Mouse (Mus musculus) midbrain, embryonic 10.5 days (tissue): ENCODE data around the gene Nfkbie. TPM values are rescaled to one million over a fixed set of nuclear protein-coding genes. Genes with fewer than 3 reads are reported as not detected.

Experiments
- DNase-seq: peaks from one replicate; pipeline ENCODE4 v3.0.0-alpha.2; 2017; ENCODE audit warnings: low spot score
- H3K27ac ChIP-seq: fragments of 300-500 bp; sonication (generic); replicated peaks from 2 replicates; pipeline ENCODE4 v1.5.1; 2016; ENCODE audit warnings: mild to moderate bottlenecking
- H3K27me3 ChIP-seq: fragments of 300-500 bp; sonication (generic); 2 replicates; pipeline ENCODE4 v1.6.1; 2016; ENCODE audit warnings: low read depth, mild to moderate bottlenecking; ENCODE audit not compliant: poor library complexity, severe bottlenecking
- H3K36me3 ChIP-seq: fragments of 300-500 bp; sonication (generic); 2 replicates; pipeline ENCODE4 v1.6.1; 2016; ENCODE audit warnings: mild to moderate bottlenecking, moderate library complexity
- H3K4me1 ChIP-seq: fragments of 300-500 bp; sonication (generic); 2 replicates; pipeline ENCODE4 v1.6.1; 2016
- H3K4me3 ChIP-seq: fragments of 300-500 bp; sonication (generic); 2 replicates; pipeline ENCODE4 v1.5.1; 2016; ENCODE audit warnings: mild to moderate bottlenecking, moderate library complexity
- H3K9me3 ChIP-seq: fragments of 300-500 bp; sonication (generic); replicated peaks from 2 replicates; pipeline ENCODE4 v1.6.1; 2016; ENCODE audit warnings: mild to moderate bottlenecking
- WGBS: fragments of 180-500 bp; shearing (Covaris S2); methylation state at CpG from one replicate; pipeline ENCODE4 v1.1.7; 2016; 5-methylcytosine and 5-hydroxymethylcytosine counted together
- polyA plus RNA-seq: library from polyadenylated mRNA; unstranded; fragments of >200 nt; fragmentation: Nextera tagmentation; extraction: Ambion mirVana; gene quantifications from 2 replicates; pipeline ENCODE4 v1.2.1, GENCODE M21; 2016

Nfkbie gene
- polyA plus RNA-seq, 1 experiment from 2014 or later = 9.2 TPM

GRCm38 (mm10) chr17:45523263-45523662, 32.2 kb upstream of the Nfkbie start, which contains the start of gene Tcte1:
Gene Tcte1 (plus strand): TSS chr17:45523434.
- Histone ChIP-seq H3K27ac (peak within 1 kb of the TSS; percentile 80), H3K36me3 (peaks cover 32% of the 10 kb centered on the region), H3K9me3 (no peaks in the 10 kb centered on the region), H3K27me3 (peaks cover 37% of the 10 kb centered on the region), H3K4me3 (peak within 1 kb of the TSS; percentile 60), H3K4me1 (peaks cover 27% of the 10 kb centered on the region)
- DNase-seq = peak; percentile 78
- WGBS = under 1% methylated on average over 21 of the region's 21 CpGs

DNA sequence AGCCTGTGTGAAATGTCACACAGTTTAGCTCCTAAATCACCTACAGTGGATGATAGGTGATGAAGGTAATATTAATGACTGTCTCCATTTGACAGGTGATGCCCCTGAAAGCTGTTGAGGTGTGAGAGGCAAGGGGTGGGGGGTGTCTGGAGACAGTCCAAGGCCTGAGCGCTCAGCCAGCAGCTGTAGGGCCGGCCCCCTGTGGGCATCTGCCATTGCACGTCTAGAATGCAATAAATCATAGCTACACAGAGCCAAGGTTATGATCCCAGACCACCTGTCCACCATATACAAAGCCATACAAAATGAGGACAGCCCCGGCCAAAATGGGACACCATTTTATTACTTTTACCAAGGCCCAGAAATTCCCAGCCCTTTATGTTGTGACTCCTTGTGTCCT, 30.5 kb upstream of the Nfkbie start:
- Histone ChIP-seq H3K36me3 (peaks cover 15% of the 10 kb centered on the region), H3K4me3 (no peak overlapping the region), H3K9me3 (no peaks in the 10 kb centered on the region), H3K4me1 (peaks cover 27% of the 10 kb centered on the region), H3K27ac (no peak overlapping the region), H3K27me3 (peaks cover 47% of the 10 kb centered on the region)
- WGBS = 74% methylated on average over 4 of the region's 4 CpGs
- DNase-seq = no peak

DNA sequence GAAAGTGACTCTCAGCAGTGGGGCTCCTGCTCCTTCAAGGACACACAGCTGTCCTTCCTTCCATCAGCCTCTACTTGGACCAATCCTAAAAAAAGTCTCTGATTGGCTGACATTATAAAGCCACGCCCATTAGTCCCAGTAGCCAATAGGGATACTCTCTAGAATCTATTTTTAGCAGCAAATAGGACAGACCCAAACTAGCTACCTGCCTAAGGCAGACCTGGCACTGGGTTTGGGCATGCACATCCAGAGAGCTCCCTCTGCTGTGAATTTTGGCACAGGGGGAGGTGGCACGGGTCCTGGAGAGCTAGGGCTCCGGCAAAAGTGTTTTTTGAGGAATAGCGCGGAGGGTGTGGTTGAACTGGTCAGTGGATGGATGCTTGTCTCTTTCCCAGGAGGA, 28.9 kb upstream of the Nfkbie start:
- 24% methylated on average over 5 of the region's 5 CpGs for WGBS

GRCm38 (mm10) chr17:45530346-45530782, 25.1 kb upstream of the Nfkbie start:
- no peak for DNase-seq
- H3K9me3 ChIP-seq = no peaks in the 10 kb centered on the region
- 57% methylated on average over 13 of the region's 13 CpGs for WGBS
- H3K4me3 ChIP-seq = no peak overlapping the region
- H3K4me1 ChIP-seq = peaks cover 10% of the 10 kb centered on the region
- no peak overlapping the region for H3K27ac ChIP-seq
- H3K27me3 ChIP-seq = peaks cover 61% of the 10 kb centered on the region
- no peaks in the 10 kb centered on the region for H3K36me3 ChIP-seq

More for the DNA sequence above, 28.9 kb upstream of the Nfkbie start:
- Histone ChIP-seq H3K9me3 (no peaks in the 10 kb centered on the region), H3K27me3 (peaks cover 54% of the 10 kb centered on the region), H3K4me3 (no peak overlapping the region), H3K4me1 (peaks cover 23% of the 10 kb centered on the region), H3K27ac (no peak overlapping the region), H3K36me3 (no peaks in the 10 kb centered on the region)
- no peak for DNase-seq

DNA sequence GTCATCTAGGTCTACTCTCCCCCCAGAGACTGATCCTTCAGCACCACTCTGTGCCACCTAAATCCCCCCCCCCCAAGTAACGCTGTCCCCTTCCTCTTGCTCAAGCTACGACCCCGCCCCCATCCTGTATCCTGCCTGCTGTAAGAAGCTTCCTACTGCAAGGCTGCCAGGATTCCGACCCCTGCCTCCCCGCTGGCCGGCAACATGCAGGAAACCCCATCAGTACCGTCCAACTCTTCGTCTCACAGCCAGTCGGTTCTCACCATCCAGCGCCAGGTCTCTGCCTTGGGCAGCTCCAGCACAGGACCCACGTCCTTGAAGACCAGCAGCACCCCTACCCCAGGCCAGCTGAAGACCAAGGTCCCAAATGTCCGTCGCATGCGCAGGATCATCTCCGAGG, 22.6 kb upstream of the Nfkbie start:
- no peaks in the 10 kb centered on the region for H3K36me3 ChIP-seq

GRCm38 (mm10) chr17:45536264-45536663, 19.2 kb upstream of the Nfkbie start:
- no peaks in the 10 kb centered on the region for H3K36me3 ChIP-seq
- peaks cover 80% of the 10 kb centered on the region for H3K27me3 ChIP-seq
- no peak overlapping the region for H3K27ac ChIP-seq
- 16% methylated on average over 5 of the region's 5 CpGs for WGBS
- H3K4me3 ChIP-seq = no peak overlapping the region
- no peak for DNase-seq
- no peaks in the 10 kb centered on the region for H3K9me3 ChIP-seq
- no peaks in the 10 kb centered on the region for H3K4me1 ChIP-seq

More for the DNA sequence above, 22.6 kb upstream of the Nfkbie start:
- Histone ChIP-seq H3K9me3 (no peaks in the 10 kb centered on the region), H3K4me3 (no peak overlapping the region), H3K4me1 (no peaks in the 10 kb centered on the region), H3K27me3 (peaks cover 72% of the 10 kb centered on the region), H3K27ac (no peak overlapping the region)
- WGBS = 60% methylated on average over 15 of the region's 15 CpGs
- no peak for DNase-seq

DNA sequence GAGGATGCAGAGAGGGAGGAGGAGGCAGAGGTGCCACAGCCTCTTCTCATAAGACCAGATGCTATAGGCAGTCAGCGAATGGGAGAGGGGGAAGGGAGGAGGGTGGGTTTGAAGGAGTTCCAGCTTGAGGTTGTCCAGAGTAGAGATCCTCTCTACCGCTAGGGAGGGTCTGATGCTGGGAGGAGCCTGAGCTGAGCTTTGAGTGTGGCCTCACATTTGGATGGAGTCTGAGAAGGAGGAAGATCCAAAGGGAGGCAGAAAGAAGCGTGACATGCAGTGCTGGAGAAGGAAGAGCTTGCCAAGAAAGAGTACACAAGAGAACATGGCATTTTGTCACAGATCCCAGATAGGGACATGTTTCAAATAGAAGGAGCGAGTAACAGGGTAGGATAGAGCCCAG, 17.1 kb upstream of the Nfkbie start:
- DNase-seq = no peak
- Histone ChIP-seq H3K27me3 (peaks cover 87% of the 10 kb centered on the region), H3K4me1 (peaks cover 2% of the 10 kb centered on the region; the same call in 1 of the 2 replicates), H3K27ac (no peak overlapping the region), H3K36me3 (no peaks in the 10 kb centered on the region), H3K9me3 (no peaks in the 10 kb centered on the region), H3K4me3 (no peak overlapping the region)
- 69% methylated on average over 4 of the region's 4 CpGs for WGBS

DNA sequence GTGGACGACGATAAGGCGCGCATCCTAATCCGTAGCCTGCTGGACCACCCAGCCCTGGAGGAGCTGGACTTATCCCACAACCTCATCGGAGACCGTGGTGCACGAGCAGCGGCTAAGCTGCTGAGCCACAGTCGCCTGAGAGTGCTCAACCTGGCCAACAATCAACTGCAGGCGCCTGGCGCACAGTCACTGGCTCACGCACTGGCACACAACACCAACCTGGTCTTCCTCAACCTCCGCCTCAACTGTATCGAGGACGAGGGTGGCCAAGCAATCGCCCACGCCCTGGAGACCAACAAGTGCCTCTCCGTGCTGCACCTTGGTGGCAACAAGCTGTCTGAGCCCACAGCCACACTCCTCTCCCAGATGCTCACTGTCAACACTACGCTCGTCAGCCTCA, 15.8 kb upstream of the Nfkbie start:
- WGBS = 81% methylated on average over 21 of the region's 21 CpGs
- Histone ChIP-seq H3K4me3 (no peak overlapping the region), H3K27me3 (peaks cover 90% of the 10 kb centered on the region), H3K4me1 (peaks cover 15% of the 10 kb centered on the region), H3K9me3 (no peaks in the 10 kb centered on the region), H3K27ac (no peak overlapping the region), H3K36me3 (peaks cover 4% of the 10 kb centered on the region; the same call in 1 of the 2 replicates)
- no peak for DNase-seq

GRCm38 (mm10) chr17:45542129-45542528, 13.4 kb upstream of the Nfkbie start:
- Histone ChIP-seq H3K27ac (no peak overlapping the region), H3K4me3 (no peak overlapping the region), H3K4me1 (peaks cover 29% of the 10 kb centered on the region), H3K36me3 (peaks cover 19% of the 10 kb centered on the region), H3K9me3 (no peaks in the 10 kb centered on the region), H3K27me3 (peaks cover 90% of the 10 kb centered on the region)
- DNase-seq = no peak
- 39% methylated on average over 6 of the region's 6 CpGs for WGBS

DNA sequence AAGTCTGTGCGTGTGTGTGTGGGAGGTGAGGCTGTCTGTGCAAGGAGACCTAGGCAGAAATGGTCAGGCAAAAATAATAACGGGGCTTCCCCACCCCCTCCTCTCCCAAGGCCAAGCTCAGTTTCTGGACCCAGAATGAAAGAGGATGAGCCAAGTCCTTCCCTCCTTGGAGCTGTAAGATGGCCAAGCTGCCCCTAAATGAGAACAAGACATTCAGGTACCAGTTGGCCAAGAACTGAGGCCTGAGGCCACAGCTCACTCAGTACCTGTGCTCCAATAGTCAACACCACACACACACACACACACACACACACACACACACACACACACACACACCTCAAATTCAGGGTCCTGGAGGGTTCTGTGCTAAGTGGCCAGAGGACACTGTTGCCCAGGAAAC, 12.8 kb upstream of the Nfkbie start:
- H3K27me3 ChIP-seq = peaks cover 91% of the 10 kb centered on the region
- 87% methylated on average over 2 of the region's 2 CpGs for WGBS
- H3K9me3 ChIP-seq = no peaks in the 10 kb centered on the region
- H3K4me3 ChIP-seq = no peak overlapping the region
- DNase-seq = no peak
- peaks cover 32% of the 10 kb centered on the region for H3K4me1 ChIP-seq
- no peak overlapping the region for H3K27ac ChIP-seq
- H3K36me3 ChIP-seq = peaks cover 19% of the 10 kb centered on the region

DNA sequence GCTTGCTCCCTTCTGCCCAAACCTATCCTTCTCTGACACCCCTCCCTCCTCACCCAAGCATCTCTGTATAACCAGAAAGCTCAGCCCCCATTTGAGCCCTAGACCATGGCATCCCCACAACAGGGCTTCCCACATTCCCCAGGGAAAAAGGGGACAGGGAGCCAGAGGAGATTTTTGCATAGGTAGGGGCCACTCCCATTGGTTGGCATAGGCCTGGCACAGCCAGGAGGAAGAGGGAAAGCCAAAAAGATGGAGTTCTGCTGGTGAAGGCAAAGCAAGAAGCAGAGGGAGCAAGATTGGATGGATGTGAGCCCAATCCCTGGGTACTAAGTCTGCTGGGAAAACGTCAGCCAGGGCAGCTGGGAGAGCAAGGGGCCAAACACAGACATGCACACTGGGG, 12.4 kb upstream of the Nfkbie start:
- H3K36me3 ChIP-seq = peaks cover 19% of the 10 kb centered on the region
- H3K4me3 ChIP-seq = no peak overlapping the region
- WGBS = 25% methylated on average over 1 of the region's 1 CpGs
- H3K27ac ChIP-seq = no peak overlapping the region
- H3K4me1 ChIP-seq = peaks cover 36% of the 10 kb centered on the region
- no peak for DNase-seq
- no peaks in the 10 kb centered on the region for H3K9me3 ChIP-seq
- peaks cover 91% of the 10 kb centered on the region for H3K27me3 ChIP-seq

DNA sequence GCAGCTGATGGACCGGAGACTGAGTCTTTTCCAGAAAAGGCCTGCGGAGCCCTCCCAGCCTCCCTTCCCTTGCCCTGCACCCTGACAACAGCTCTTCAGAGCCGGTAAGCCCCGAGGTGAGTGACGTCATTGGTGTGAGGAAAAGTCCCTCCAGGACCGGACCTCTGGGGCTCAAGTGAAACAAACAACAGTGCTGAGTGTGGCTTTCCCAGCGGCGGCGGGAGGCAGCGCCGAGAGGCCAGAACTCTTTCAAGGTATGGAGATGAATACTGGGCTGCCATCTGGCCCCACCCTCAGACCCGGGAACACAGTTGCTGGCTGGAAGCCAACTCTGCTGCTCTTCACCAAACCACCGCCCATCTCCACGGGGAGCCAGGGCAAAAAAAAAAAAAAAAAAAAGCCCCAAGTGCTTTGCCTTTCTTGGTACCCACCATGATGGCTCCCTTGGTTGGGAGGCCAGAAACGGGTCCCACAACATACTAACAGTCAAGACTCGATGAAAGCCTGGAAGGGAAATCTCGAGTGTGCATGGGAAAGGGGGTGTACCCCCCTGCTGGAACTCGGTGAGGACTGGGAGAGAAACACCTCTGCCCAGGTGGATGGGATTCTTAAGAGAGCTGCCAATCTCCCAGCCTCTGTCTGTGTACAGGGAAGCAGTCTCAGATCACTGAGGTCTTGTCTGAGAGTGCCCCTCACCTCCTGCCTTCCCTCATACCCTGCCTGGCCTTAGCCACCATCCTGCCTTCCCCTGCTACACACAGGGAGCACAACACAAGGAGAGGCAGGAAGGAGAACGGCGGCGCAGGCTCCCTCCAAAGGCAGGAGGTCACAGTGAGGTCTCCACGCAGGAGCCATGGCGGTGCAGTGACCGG, 11.3 kb upstream of the Nfkbie start:
- Histone ChIP-seq H3K27ac (peak overlapping the region; percentile 30; the same call in 1 of the 2 replicates), H3K4me1 (peaks cover 48% of the 10 kb centered on the region), H3K27me3 (peaks cover 91% of the 10 kb centered on the region), H3K9me3 (no peaks in the 10 kb centered on the region), H3K36me3 (peaks cover 19% of the 10 kb centered on the region), H3K4me3 (peak overlapping the region; percentile 45)
- 6% methylated on average over 24 of the region's 24 CpGs for WGBS
- DNase-seq = peak; percentile 46

DNA sequence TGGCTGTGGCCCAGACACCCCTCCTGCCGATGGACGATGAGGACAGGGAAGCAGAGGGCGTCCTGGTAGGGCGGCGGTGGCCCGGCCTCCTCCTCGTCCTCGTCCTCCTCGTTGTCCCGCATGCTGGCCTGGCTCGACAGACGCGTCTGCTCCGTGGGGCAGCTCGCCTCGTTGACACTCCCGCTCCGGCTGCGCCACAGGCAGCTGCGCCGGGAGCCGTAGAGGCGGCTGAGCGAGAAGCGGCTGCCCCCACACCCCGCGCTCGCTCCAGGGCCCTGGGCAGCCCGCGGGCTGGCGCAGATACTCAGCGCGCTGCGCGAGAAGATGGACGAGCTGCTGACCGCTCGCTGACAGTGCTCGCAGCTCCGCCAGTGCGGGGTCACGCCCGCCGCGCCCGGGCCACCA, 10.6 kb upstream of the Nfkbie start:
- Histone ChIP-seq H3K27ac (peak overlapping the region; percentile 30; the same call in 1 of the 2 replicates), H3K27me3 (peaks cover 84% of the 10 kb centered on the region), H3K9me3 (no peaks in the 10 kb centered on the region), H3K36me3 (peaks cover 19% of the 10 kb centered on the region), H3K4me3 (peak overlapping the region; percentile 45), H3K4me1 (peaks cover 53% of the 10 kb centered on the region)
- under 1% methylated on average over 46 of the region's 46 CpGs for WGBS
- peak; percentile 52 for DNase-seq
